Mouse (Mus musculus): ENCODE data around the gene Slc1a7. TPM values are rescaled to one million over a fixed set of nuclear protein-coding genes. Genes with fewer than 3 reads are reported as not detected.

The Slc1a7 gene
- polyA plus RNA-seq, 1 experiment: not detected

GRCm38 (mm10) chr4:108033041-108033764 lies 65.1 kb downstream of the Slc1a7 start:
- no peak overlapping the region for H3K4me3 ChIP-seq (ENCODE audit: insufficient read depth, low read depth, low read length)
- H3K27ac ChIP-seq (replicated peaks; ENCODE audit: low read depth, low read length): no peak overlapping the region
- no peaks in the 10 kb centered on the region; the same call in 1 of the 2 replicates for H3K4me1 ChIP-seq (ENCODE audit: control insufficient read depth, insufficient read depth, insufficient read length, low read length)

- H3K4me1 ChIP-seq (ENCODE audit: control insufficient read depth, insufficient read depth, insufficient read length, low read length): no peaks in the 10 kb centered on the region; the same call in 1 of the 2 replicates
- no peak overlapping the region for H3K27ac ChIP-seq (replicated peaks; ENCODE audit: low read depth, low read length)
- no peak overlapping the region for H3K4me3 ChIP-seq (ENCODE audit: insufficient read depth, low read depth, low read length)
These were observed 68.9 kb downstream of the Slc1a7 start for GRCm38 (mm10) chr4:108037027-108037426.

DNA sequence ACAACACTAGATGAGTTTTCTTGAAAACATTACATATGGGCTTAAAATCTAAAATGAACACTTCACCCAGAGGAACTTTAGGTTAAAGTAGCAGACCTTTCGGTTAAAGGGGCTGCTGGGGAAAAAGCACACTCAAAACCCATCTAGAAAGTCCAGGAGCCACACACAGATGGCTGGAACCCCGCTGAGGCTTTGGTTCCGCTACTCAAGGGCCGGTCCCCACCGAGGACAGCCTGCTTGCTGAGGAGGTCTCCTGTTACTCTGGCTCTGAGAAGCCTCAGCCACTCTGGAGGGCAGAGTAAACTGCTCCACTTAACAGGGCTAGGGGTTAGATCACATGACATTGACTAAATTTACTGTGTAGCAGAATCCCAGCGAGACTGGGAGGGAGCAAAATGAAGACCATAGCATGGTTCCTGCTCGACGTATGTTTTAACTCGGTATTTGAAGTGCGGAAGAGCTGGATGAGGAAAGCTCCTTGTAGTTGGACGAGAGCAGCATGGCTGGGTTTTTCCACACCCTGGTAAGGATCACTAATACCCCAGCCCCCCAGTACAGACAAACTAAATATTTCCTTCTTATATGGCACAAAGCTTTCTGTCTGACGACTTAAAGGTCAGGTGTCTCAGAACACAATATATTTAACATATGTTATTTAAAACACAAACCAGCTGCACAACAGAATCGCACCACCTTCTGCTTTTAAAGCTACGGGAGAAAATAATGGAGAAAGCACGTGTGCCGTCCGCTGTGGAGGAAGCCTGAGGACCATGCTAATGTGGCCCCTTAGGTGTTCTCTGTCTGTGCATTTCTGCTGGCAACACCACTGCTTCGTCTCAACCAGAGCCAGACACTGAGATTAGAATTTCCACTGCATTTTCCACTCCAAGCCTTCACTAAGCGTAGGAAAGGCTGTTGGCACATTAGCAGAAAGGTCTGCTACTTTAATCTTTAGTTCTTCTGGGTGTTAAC lies 77.3 kb downstream of the Slc1a7 start:
- Histone ChIP-seq H3K4me1 (ENCODE audit: control insufficient read depth, insufficient read depth, insufficient read length, low read length) (no peaks in the 10 kb centered on the region), H3K4me3 (ENCODE audit: insufficient read depth, low read depth, low read length) (no peak overlapping the region), H3K27ac (replicated peaks; ENCODE audit: low read depth, low read length) (no peak overlapping the region)

GRCm38 (mm10) chr4:108046136-108046535 lies 78.0 kb downstream of the Slc1a7 start:
- Histone ChIP-seq H3K27ac (replicated peaks; ENCODE audit: low read depth, low read length) (no peak overlapping the region), H3K4me1 (ENCODE audit: control insufficient read depth, insufficient read depth, insufficient read length, low read length) (no peaks in the 10 kb centered on the region), H3K4me3 (ENCODE audit: insufficient read depth, low read depth, low read length) (no peak overlapping the region)

GRCm38 (mm10) chr4:108051687-108052274 lies 83.6 kb downstream of the Slc1a7 start:
- Histone ChIP-seq H3K27ac (replicated peaks; ENCODE audit: low read depth, low read length) (peak overlapping the region; percentile 9; the same call in 1 of the 2 replicates), H3K4me1 (ENCODE audit: control insufficient read depth, insufficient read depth, insufficient read length, low read length) (0 out of 2 replicates have a peak, but pooled peaks cover 3% of the 10 kb centered on the region)

GRCm38 (mm10) chr4:108052673-108053072 lies 84.5 kb downstream of the Slc1a7 start:
- H3K4me1 ChIP-seq (ENCODE audit: control insufficient read depth, insufficient read depth, insufficient read length, low read length): 0 out of 2 replicates have a peak, but pooled peaks cover 3% of the 10 kb centered on the region
- no peak overlapping the region for H3K4me3 ChIP-seq (ENCODE audit: insufficient read depth, low read depth, low read length)
- H3K27ac ChIP-seq (replicated peaks; ENCODE audit: low read depth, low read length): peak overlapping the region; percentile 37; the same call in 1 of the 2 replicates

More at GRCm38 (mm10) chr4:108051687-108052274, 83.6 kb downstream of the Slc1a7 start:
- no peak overlapping the region for H3K4me3 ChIP-seq (ENCODE audit: insufficient read depth, low read depth, low read length)

DNA sequence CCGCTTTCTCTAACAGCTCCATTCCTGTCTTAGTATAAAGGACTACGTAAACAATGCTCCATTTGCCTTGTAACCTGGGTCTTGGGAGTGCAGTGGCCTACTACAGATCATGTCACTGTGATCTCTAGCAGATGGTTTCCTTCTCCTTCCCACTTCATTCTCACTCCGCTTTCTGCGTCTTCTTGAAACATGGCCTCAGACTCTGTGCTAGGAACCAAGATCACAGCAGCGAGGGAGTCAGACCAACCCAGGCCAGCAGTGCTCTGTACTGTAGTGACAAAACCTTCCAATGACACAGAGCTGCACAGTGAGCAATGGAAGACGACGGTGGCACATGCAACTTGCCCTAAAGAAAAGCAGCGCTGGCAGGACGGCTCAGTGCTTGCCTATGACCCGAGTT lies 87.7 kb downstream of the Slc1a7 start:
- Histone ChIP-seq H3K27ac (replicated peaks; ENCODE audit: low read depth, low read length) (no peak overlapping the region), H3K4me1 (ENCODE audit: control insufficient read depth, insufficient read depth, insufficient read length, low read length) (peaks cover 8% of the 10 kb centered on the region), H3K4me3 (ENCODE audit: insufficient read depth, low read depth, low read length) (no peak overlapping the region)

DNA sequence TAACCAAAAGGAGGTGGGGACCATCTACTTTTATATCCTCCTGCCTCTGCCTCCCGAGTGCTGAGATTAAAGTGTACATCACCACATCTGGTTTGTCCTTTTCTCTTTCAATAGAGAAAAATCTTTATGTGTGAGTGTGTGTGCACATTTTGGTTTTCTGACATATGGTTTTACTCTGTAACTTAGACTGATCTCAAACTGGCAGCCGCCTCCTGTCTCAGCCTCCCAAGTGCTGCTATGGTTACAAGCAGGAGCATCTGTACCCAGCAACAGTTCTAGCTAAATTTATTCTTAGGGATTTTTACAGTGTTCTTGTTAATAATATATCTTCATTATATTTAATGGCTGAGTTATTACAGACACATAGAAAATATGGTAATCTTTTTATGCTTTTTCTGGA lies 89.1 kb downstream of the Slc1a7 start:
- H3K4me1 ChIP-seq (ENCODE audit: control insufficient read depth, insufficient read depth, insufficient read length, low read length): peaks cover 9% of the 10 kb centered on the region
- H3K4me3 ChIP-seq (ENCODE audit: insufficient read depth, low read depth, low read length): no peak overlapping the region
- H3K27ac ChIP-seq (replicated peaks; ENCODE audit: low read depth, low read length): no peak overlapping the region

DNA sequence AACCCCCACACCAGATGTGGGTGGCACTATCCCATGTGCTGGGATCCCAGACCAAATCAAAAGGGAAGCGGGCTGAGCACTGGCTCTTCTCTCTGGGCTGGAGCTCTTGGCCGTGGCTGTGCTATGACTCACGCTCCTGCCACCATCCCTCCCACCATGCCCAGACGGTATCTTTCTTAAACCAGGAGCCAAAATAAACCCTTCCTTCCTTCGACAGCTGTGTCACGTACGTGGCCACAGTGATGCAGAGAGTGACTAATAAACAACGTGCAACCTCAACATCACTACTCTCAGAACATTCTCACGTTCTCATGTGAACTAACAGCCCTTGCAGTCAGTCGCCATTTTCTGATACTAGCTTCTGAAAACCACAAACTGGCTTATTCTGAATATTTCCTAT lies 90.0 kb downstream of the Slc1a7 start:
- 0 out of 2 replicates have a peak overlapping the region, but pooled peaks have one; percentile 34 for H3K27ac ChIP-seq (replicated peaks; ENCODE audit: low read depth, low read length)
- no peak overlapping the region for H3K4me3 ChIP-seq (ENCODE audit: insufficient read depth, low read depth, low read length)
- peaks cover 7% of the 10 kb centered on the region for H3K4me1 ChIP-seq (ENCODE audit: control insufficient read depth, insufficient read depth, insufficient read length, low read length)

DNA sequence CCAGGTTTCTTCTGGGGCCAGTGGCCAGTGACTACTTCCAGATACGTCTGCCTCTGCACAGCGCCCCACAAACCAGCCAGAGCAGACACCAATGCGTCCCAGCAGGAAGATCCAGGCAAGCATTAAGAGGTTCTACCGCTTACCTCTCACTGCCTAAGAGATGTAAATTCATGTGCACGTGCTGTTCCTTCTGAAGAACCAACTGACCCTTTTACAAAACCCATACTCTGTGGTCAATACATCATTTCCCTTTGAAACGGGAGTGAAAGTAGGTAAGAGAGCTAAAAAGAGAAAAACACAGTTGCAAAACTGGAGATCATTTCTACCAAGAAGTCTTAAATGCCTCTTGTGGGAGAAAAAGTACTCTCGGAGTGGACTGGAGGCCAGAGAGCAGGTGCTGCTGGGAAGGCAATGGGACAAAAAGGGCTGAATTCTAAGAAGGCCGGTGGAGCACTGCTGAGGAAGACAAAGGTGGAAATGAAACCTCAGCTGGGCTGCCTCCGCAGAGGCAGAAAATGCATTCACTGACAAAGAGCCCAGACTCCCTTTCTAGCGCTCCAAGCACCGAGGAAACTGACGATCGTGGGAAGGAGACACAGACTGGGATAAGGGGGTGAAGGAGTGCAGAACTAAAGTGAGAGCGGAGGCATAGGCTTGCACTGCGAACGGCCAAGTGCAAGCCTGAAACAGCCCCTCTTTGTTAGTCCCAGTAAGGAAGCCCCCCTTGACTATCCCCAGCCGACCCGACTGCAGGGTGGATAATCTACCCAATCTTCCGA lies 91.7 kb downstream of the Slc1a7 start:
- Histone ChIP-seq H3K27ac (replicated peaks; ENCODE audit: low read depth, low read length) (peak overlapping the region; percentile 41), H3K4me3 (ENCODE audit: insufficient read depth, low read depth, low read length) (no peak overlapping the region), H3K4me1 (ENCODE audit: control insufficient read depth, insufficient read depth, insufficient read length, low read length) (peaks cover 11% of the 10 kb centered on the region)

- Histone ChIP-seq H3K4me1 (ENCODE audit: control insufficient read depth, insufficient read depth, insufficient read length, low read length) (peaks cover 11% of the 10 kb centered on the region), H3K4me3 (ENCODE audit: insufficient read depth, low read depth, low read length) (no peak overlapping the region), H3K27ac (replicated peaks; ENCODE audit: low read depth, low read length) (peak overlapping the region; percentile 47; the same call in 1 of the 2 replicates)
These were observed 92.6 kb downstream of the Slc1a7 start for GRCm38 (mm10) chr4:108060774-108061173.

DNA sequence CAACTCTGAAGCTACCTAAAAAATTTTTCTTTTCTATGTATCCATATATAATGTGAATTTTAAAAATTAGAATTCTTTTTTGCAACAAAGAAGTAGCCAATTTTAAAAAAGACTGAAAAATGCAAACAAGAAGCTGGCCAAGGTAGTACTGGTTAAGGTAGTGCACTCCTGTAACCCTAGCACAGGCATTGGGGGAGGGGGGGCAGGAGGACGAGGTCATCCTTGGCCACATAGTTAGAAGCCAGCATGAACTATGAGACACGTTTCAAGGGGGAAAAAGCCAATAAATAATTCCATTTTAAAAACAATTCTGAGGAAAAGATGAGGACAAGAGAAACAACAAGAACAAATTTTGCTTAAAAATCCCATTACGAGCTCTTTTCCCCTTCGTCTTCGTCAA lies 94.4 kb downstream of the Slc1a7 start:
- H3K4me1 ChIP-seq (ENCODE audit: control insufficient read depth, insufficient read depth, insufficient read length, low read length): peaks cover 18% of the 10 kb centered on the region
- no peak overlapping the region for H3K4me3 ChIP-seq (ENCODE audit: insufficient read depth, low read depth, low read length)
- peak overlapping the region; percentile 5 for H3K27ac ChIP-seq (replicated peaks; ENCODE audit: low read depth, low read length)
